Mouse (Mus musculus) left cerebral cortex, adult 2 months (tissue): ENCODE results near the gene St6galnac6. TPM values are rescaled to one million over a fixed set of nuclear protein-coding genes. Genes with fewer than 3 reads are reported as not detected.

Experiments used
- DNase-seq, 2 experiments: peaks; one replicate each; pipeline ENCODE4 v3.0.0; 2021 to 2022; ENCODE audit warnings: low spot score in 2 of 2, mixed read lengths in 1 of 2; ENCODE audit errors: extremely low spot score in 1 of 2
- H3K27ac ChIP-seq: fragments of 200-600 bp; 2 replicates; pipeline ENCODE4 v1.8.1; 2022
- H3K4me3 ChIP-seq: fragments of 200-600 bp; 2 replicates; pipeline ENCODE4 v1.8.1; 2022
- CTCF ChIP-seq: fragments of 200-600 bp; IDR thresholded peaks from 2 replicates; pipeline ENCODE4 v1.8.1; 2022; ENCODE audit warnings: antibody characterized with exemption, mild to moderate bottlenecking, moderate library complexity
- intact Hi-C: fragments of 180-260 bp; cut with DNase I; formaldehyde crosslinking; loops from one replicate; pipeline ENCODE4 v1.15.1; 2025
- total RNA-seq, 2 experiments: library from RNA; stranded (reverse); gene quantifications; 2 replicates each; pipeline ENCODE4 v1.2.3; 2021

St6galnac6 gene
- total RNA-seq, 2 experiments from 2014 or later = 122 to 133 TPM

DNA sequence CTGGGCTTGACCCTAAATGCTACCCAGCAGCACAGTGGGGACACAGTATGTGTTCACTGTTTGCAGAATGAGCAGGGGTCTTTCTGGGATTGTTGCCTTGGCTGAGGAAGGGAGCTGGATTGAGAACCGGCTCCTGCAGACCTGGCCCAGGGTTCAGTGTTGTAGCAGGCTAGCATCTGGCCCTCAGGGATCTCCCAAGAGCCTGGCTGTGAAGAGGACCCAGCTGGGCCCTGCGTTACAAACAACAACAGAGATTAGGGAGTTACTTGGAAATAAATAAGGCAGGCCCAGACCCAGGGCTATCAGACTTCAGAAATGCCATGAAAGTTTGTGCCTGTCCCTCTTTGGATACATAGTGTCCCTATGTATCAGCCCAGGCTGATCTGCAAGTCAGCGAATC lies 46.1 kb downstream of the St6galnac6 start:
- no peak overlapping the region for H3K4me3 ChIP-seq
- TF ChIP-seq CTCF = no peak
- intact Hi-C loops = no loop called here
- no peak for DNase-seq
- peak overlapping the region; percentile 20; the same call in 1 of the 2 replicates for H3K27ac ChIP-seq

- DNase-seq = no peak
- Histone ChIP-seq H3K27ac (peak within 1 kb of the TSS; percentile 79), H3K4me3 (peak within 1 kb of the TSS; percentile 49)
- no peak for TF ChIP-seq CTCF
- intact Hi-C loops = no loop called here
Observed at GRCm38 (mm10) chr2:32646379-32647056, 47.0 kb downstream of the St6galnac6 start, which contains the start of gene Eng. Gene Eng, plus strand, starts transcription at chr2:32646595.

GRCm38 (mm10) chr2:32647366-32647765 lies 47.9 kb downstream of the St6galnac6 start:
- no peak for DNase-seq
- Histone ChIP-seq H3K27ac (peak overlapping the region; percentile 79; the same call in 1 of the 2 replicates), H3K4me3 (peak overlapping the region; percentile 49)
- intact Hi-C loops = no loop called here
- TF ChIP-seq CTCF = no peak

DNA sequence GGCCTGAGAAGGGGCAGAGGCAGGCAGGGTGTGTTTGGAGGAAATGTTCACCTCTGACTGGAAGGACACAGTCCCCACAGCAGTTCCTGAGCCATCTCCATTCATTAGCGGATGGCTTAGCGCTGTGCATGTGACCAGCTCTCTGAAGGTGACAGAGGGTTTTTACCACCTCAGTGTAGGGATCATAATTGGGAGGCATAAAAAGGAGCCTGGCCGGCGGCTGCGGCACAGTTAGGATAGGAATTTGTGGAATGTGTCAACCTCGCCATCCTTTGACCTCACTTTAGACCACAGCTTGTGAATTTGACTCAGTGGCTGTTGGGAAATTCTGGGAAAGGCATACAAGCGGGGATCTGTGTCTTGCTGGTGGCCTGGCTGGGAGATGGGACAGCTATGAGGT lies 54.3 kb downstream of the St6galnac6 start:
- intact Hi-C loops = loop anchor here (10.0 kb wide), 1 partner anchor 149 kb away; no protein-coding TSS in a partner anchor
- TF ChIP-seq CTCF = no peak
- Histone ChIP-seq H3K27ac (no peak overlapping the region), H3K4me3 (no peak overlapping the region)
- DNase-seq = no peak

DNA sequence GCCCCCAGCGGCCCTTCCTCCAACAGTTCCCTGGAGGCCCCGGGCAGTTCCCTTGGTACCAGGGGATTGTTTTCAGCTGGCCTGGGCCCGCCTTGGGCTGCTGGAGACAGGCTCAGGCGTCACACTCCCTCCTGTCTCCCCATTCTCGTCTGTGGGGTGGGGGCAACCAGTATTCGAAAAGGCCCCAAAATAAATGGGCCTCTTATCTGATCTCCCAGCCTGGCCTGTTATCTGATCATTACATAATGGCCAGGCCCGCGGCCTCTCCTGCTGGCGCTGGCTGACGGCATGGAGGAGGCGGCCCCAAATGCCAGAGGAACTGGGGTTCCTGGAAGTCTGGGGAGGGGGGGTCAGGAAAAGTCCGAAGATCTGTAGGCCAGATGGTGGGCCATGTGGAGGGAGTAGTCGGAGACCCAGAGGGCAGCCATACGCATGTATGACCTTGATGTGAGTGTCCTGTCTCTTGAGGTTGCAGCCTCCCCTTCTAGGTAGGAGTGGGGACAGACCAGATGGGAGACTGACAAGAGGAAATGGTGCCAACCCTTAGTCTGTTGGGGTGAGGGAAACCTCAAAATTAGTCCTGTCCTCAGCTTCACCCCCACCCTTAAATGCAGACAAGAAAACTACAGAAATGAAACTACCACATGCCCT lies 55.4 kb downstream of the St6galnac6 start:
- no peak for DNase-seq
- peak overlapping the region; percentile 71 for H3K27ac ChIP-seq
- no peak overlapping the region for H3K4me3 ChIP-seq
- TF ChIP-seq CTCF = no peak
- intact Hi-C loops = loop anchor here (10.0 kb wide), 1 partner anchor 150 kb away; no protein-coding TSS in a partner anchor

GRCm38 (mm10) chr2:32655394-32655744 lies 55.9 kb downstream of the St6galnac6 start:
- DNase-seq = no peak
- no peak for TF ChIP-seq CTCF
- intact Hi-C loops = loop anchor here (10.0 kb wide), 1 partner anchor 151 kb away; no protein-coding TSS in a partner anchor
- H3K4me3 ChIP-seq = no peak overlapping the region
- H3K27ac ChIP-seq = peak overlapping the region; percentile 71

DNA sequence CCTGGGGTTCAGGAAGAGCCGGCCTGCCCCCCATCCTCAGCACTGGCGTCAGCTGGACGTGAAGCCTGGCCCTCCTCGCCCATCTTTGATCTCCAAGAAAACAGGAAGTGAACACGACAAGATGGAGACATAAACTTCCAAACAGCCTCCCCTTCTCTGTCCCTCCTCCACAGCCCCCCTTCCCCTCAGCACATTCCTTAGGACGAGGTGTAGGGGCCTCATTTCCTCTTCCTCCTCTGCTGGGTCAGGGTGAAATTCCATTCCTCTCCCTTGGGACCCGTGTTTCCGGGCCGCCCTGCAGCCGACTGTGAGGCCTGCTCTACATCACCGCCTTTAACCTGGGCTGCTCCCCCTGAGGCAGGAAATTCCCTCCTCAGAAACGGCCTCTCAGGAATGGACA lies 56.3 kb downstream of the St6galnac6 start:
- intact Hi-C loops = loop anchor here (10.0 kb wide), 1 partner anchor 151 kb away; no protein-coding TSS in a partner anchor
- Histone ChIP-seq H3K27ac (peak overlapping the region; percentile 71; the same call in 1 of the 2 replicates), H3K4me3 (no peak overlapping the region)
- TF ChIP-seq CTCF = no peak
- DNase-seq = no peak

GRCm38 (mm10) chr2:32658873-32659272 lies 59.4 kb downstream of the St6galnac6 start:
- no peak for DNase-seq
- intact Hi-C loops = loop anchor here (10.0 kb wide), 1 partner anchor 154 kb away; no protein-coding TSS in a partner anchor
- no peak overlapping the region for H3K27ac ChIP-seq
- TF ChIP-seq CTCF = no peak
- no peak overlapping the region for H3K4me3 ChIP-seq

DNA sequence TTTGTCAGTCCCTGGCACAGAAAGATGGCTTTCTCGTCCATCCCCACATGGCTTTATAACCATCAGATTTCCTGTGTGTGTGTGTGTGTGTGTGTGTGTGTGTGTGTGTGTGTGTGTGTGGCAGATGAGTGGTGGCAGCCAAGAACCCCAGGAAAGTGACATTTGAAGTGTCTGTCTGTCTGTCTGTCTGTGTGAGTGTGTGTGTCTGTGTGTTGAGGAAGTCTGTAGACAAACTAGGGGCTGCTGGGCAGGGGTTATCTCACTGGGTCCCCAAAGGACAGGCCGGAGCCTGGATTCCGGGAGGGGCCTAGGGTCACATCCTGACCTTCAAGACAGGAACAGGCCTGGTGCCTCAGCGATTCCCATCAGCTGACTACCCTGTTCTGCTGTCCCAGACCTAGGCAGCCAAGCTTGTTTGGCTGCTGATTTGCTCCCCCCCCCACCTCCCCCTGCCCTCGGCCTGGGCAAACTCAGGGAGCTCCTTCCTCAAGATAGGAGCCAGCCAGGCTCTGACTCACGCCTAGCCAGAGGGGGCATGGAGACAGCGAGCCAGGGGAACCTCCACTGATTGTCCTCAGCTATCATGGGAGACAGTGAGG lies 62.1 kb downstream of the St6galnac6 start:
- Histone ChIP-seq H3K27ac (no peak overlapping the region), H3K4me3 (no peak overlapping the region)
- TF ChIP-seq CTCF = no peak
- DNase-seq = no peak
- intact Hi-C loops = no loop called here

DNA sequence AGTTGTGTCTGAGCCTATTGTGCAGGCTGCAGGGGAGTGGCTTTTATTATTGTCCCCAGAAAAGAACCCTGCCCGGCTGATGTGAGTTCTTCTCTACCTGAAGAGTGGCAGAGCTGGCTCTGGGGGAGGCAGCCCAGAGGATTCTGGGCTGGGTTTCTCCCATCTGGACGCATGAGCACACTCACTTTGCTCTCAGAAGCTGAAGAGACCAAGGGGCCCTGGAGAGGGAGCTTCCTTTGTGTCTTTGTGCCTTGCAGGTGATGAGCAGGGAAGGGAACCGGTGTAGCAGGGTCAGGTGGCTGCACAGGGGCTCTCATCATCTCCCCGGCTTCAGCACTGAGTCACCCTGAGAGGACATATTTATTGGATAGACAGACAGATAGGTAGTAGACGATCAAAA lies 62.8 kb downstream of the St6galnac6 start:
- no peak for DNase-seq
- intact Hi-C loops = no loop called here
- Histone ChIP-seq H3K4me3 (no peak overlapping the region), H3K27ac (no peak overlapping the region)
- TF ChIP-seq CTCF = no peak

DNA sequence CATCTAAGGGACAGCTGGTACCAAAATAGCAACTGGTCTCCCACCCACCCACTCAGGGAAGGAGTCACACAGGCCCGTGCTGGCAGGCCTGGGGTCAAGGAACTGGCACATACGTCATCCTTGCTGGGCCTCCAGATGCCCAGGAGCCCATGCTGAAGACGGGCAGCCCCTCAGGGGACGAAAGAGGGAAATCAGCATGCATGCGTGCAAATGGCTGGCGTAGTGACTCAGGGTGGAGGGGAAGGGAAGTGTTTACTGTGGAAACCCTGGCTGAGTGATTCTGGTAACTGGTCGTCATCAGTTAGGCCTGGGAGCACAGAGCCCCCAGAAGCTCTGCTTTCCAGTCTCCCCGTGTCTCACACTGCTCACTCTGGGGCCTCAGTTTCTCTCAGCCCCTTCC lies 65.8 kb downstream of the St6galnac6 start:
- no peak for TF ChIP-seq CTCF
- no peak overlapping the region for H3K4me3 ChIP-seq
- DNase-seq = no peak
- H3K27ac ChIP-seq = no peak overlapping the region
- intact Hi-C loops = no loop called here

- no peak for DNase-seq
- H3K4me3 ChIP-seq = no peak overlapping the region
- intact Hi-C loops = no loop called here
- no peak for TF ChIP-seq CTCF
- H3K27ac ChIP-seq = no peak overlapping the region
Observed at GRCm38 (mm10) chr2:32665853-32666252, 66.3 kb downstream of the St6galnac6 start.
